Mouse (Mus musculus) olfactory bulb, adult 2 months (tissue): Measurements from ENCODE around the gene Negr1.

Source experiments
- CTCF ChIP-seq: fragments of 200-500 bp; IDR thresholded peaks from 2 replicates; pipeline ENCODE4 v1.5.1; 2012; ENCODE audit warnings: low read depth, mild to moderate bottlenecking, low read length, moderate library complexity; ENCODE audit not compliant: insufficient read depth
- POLR2A ChIP-seq: fragments of 200-500 bp; IDR thresholded peaks from 2 replicates; pipeline ENCODE4 v1.6.1; 2012; ENCODE audit warnings: mild to moderate bottlenecking, low read depth, low read length, moderate library complexity; ENCODE audit not compliant: insufficient read depth

- TF ChIP-seq CTCF (no peak), POLR2A (no peak)
These were observed 203.4 kb downstream of the Negr1 start for GRCm38 (mm10) chr3:156765015-156765414.
